ENCODE assay signal across 14 mouse cellular contexts in the genomic region with DNA sequence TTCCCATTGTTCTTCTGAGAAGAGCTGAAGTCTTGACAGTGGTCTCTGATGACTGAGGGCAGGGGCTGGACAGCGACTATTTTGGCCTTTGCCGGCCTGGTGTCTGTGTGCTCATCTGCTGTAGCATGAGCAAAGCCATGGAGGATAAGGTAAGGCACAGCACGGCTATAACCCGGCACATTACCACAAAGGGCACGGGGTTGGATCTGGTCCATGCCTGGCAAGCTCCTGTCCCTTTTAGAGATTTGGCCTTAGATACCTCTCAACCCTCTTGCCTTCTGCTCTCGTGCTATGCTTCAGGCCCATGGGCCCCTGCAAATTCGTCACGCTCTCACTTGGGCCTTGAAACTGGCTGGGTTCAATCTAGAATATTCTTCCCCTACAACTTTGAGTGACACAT.
DNase-seq lines count a peak whose midpoint lies in the region; ATAC-seq and TF ChIP-seq lines count a peak whose summit lies in the region.
"Had no signal": no experiment of that assay in that cellular context is flagged by ENCODE, and none has a peak within 500 bp of the region (broad histone marks: within the 10 kb centered on the region; RNA-seq: fewer than 3 reads in every experiment).

No protein-coding gene starts in this region.

- TF ChIP-seq CTCF in forebrain, postnatal 0 days (IDR thresholded peaks at IDR 0.05; ENCODE audit: low read depth) = no peak
- no peak for TF ChIP-seq CTCF in layer of hippocampus, adult 2 months (conservative IDR thresholded peaks at IDR 0.05)

- H3K4me3 ChIP-seq in forebrain, embryonic 14.5 days (ENCODE audit: low read depth, low read length) = no peak overlapping the region
- H3K4me3 ChIP-seq in forebrain, postnatal 0 days (ENCODE audit: low read depth, low read length) = no peak overlapping the region
- no peak overlapping the region for H3K4me3 ChIP-seq in layer of hippocampus, adult 2 months
- H3K4me3 ChIP-seq: embryonic facial prominence, embryonic 12.5 days had no signal

- WGBS in forebrain, embryonic 14.5 days = 66% methylated on average over 8 of the region's 8 CpGs
- 64% methylated on average over 8 of the region's 8 CpGs for WGBS in forebrain, postnatal 0 days

- H3K9ac ChIP-seq in forebrain, embryonic 14.5 days (ENCODE audit: low read length) = no peak overlapping the region
- H3K9ac ChIP-seq in forebrain, postnatal 0 days = no peak overlapping the region
- H3K9ac ChIP-seq: embryonic facial prominence, embryonic 12.5 days; hindbrain, embryonic 14.5 days; liver, embryonic 14.5 days had no signal

- no peaks in the 10 kb centered on the region for H3K27me3 ChIP-seq in forebrain, embryonic 14.5 days (replicated peaks; ENCODE audit: control insufficient read depth, insufficient read depth, low read length)
- no peaks in the 10 kb centered on the region for H3K27me3 ChIP-seq in forebrain, postnatal 0 days (ENCODE audit: insufficient read depth, low read length)
- H3K27me3 ChIP-seq: CH12.LX had no signal

- no peak overlapping the region for H3K27ac ChIP-seq in forebrain, embryonic 14.5 days (ENCODE audit: low read depth, low read length)
- no peak overlapping the region for H3K27ac ChIP-seq in forebrain, postnatal 0 days (ENCODE audit: low read depth, low read length)
- peak overlapping the region; percentile 78 for H3K27ac ChIP-seq in layer of hippocampus, adult 2 months
- H3K27ac ChIP-seq: embryonic facial prominence, embryonic 12.5 days; hindbrain, embryonic 14.5 days; liver, embryonic 14.5 days had no signal

- peaks cover 5% of the 10 kb centered on the region; the same call in 1 of the 2 replicates for H3K4me1 ChIP-seq in forebrain, embryonic 14.5 days (ENCODE audit: control insufficient read depth, insufficient read depth, low read length)
- H3K4me1 ChIP-seq in forebrain, postnatal 0 days (ENCODE audit: insufficient read depth) = 0 out of 2 replicates have a peak, but pooled peaks cover 6% of the 10 kb centered on the region

- peak; percentile 62 to 74 for DNase-seq in cerebellum, postnatal 10 days
- DNase-seq in cerebellum, adult 9-11 months = no peak
- peak; percentile 20 for DNase-seq in forebrain, embryonic 14.5 days (ENCODE audit: low spot score)
- no peak for DNase-seq in forebrain, postnatal 0 days
- no peak for DNase-seq in layer of hippocampus, adult 2 months (ENCODE audit: low spot score in 2 of 2)
- no peak for DNase-seq in layer of hippocampus, adult 8-10 months (ENCODE audit: low spot score in 2 of 2)
- DNase-seq in urinary bladder, postnatal 25 days (ENCODE audit: low spot score) = peak; percentile 7
- no peak for DNase-seq in urinary bladder, postnatal 10 days (ENCODE audit: low spot score)

- H3K36me3 ChIP-seq in forebrain, embryonic 14.5 days (ENCODE audit: control insufficient read depth, insufficient read depth, low read length) = no peaks in the 10 kb centered on the region
- no peaks in the 10 kb centered on the region for H3K36me3 ChIP-seq in forebrain, postnatal 0 days (ENCODE audit: insufficient read depth)
- H3K36me3 ChIP-seq: embryonic facial prominence, embryonic 12.5 days had no signal

- no peaks in the 10 kb centered on the region for H3K9me3 ChIP-seq in forebrain, embryonic 14.5 days (replicated peaks; ENCODE audit: control insufficient read depth, low read length)
- H3K9me3 ChIP-seq in forebrain, postnatal 0 days (ENCODE audit: low read length) = no peaks in the 10 kb centered on the region
- H3K9me3 ChIP-seq: embryonic facial prominence, embryonic 12.5 days had no signal

- ATAC-seq in forebrain, embryonic 14.5 days = no peak
- no peak for ATAC-seq in forebrain, postnatal 0 days
- ATAC-seq: intestine, postnatal 0 days had no signal

- no peak overlapping the region for H3K4me2 ChIP-seq in forebrain, embryonic 14.5 days (ENCODE audit: low read length)
- H3K4me2 ChIP-seq in forebrain, postnatal 0 days (ENCODE audit: low read depth) = no peak overlapping the region
- H3K4me2 ChIP-seq: embryonic facial prominence, embryonic 12.5 days; heart, embryonic 11.5 days had no signal

Comparison
In these comparisons a context has a peak if more than half of its experiments do, and no peak if none do; other contexts are left out.
1. DNase-seq: peak in cerebellum, postnatal 10 days (2 of 2), forebrain, embryonic 14.5 days (single experiment) and urinary bladder, postnatal 25 days (single experiment); none in cerebellum, adult 9-11 months (single experiment), forebrain, postnatal 0 days (single experiment), layer of hippocampus, adult 2 months (0 of 2), layer of hippocampus, adult 8-10 months (0 of 2) and urinary bladder, postnatal 10 days (single experiment).